Mouse (Mus musculus) left cerebral cortex, adult 2 months (tissue): ENCODE measurements around the gene Hipk2. TPM values are rescaled to one million over a fixed set of nuclear protein-coding genes. Genes with fewer than 3 reads are reported as not detected.

ENCODE experiments used
- DNase-seq, 2 experiments: peaks; one replicate each; pipeline ENCODE4 v3.0.0; 2021 to 2022; ENCODE audit warnings: low spot score in 2 of 2, mixed read lengths in 1 of 2; ENCODE audit errors: extremely low spot score in 1 of 2
- H3K27ac ChIP-seq: fragments of 200-600 bp; 2 replicates; pipeline ENCODE4 v1.8.1; 2022
- H3K4me3 ChIP-seq: fragments of 200-600 bp; 2 replicates; pipeline ENCODE4 v1.8.1; 2022
- CTCF ChIP-seq: fragments of 200-600 bp; IDR thresholded peaks from 2 replicates; pipeline ENCODE4 v1.8.1; 2022; ENCODE audit warnings: antibody characterized with exemption, mild to moderate bottlenecking, moderate library complexity
- intact Hi-C: fragments of 180-260 bp; cut with DNase I; formaldehyde crosslinking; loops from one replicate; pipeline ENCODE4 v1.15.1; 2025
- total RNA-seq, 2 experiments: library from RNA; stranded (reverse); gene quantifications; 2 replicates each; pipeline ENCODE4 v1.2.3; 2021

The Hipk2 gene
- total RNA-seq, 2 experiments from 2014 or later = 54.7 to 61.3 TPM

GRCm38 (mm10) chr6:38860301-38860700 lies 15.7 kb downstream of the Hipk2 start:
- H3K4me3 ChIP-seq = no peak overlapping the region
- DNase-seq = no peak
- no peak overlapping the region for H3K27ac ChIP-seq
- intact Hi-C loops = no loop called here
- no peak for TF ChIP-seq CTCF

- Histone ChIP-seq H3K4me3 (no peak overlapping the region), H3K27ac (no peak overlapping the region)
- TF ChIP-seq CTCF = no peak
- no peak for DNase-seq
- intact Hi-C loops = no loop called here
Measured at GRCm38 (mm10) chr6:38859819-38860218, 16.1 kb downstream of the Hipk2 start.

GRCm38 (mm10) chr6:38853561-38853992 lies 22.4 kb downstream of the Hipk2 start:
- DNase-seq = no peak
- no peak for TF ChIP-seq CTCF
- intact Hi-C loops = no loop called here
- Histone ChIP-seq H3K4me3 (no peak overlapping the region), H3K27ac (no peak overlapping the region)

GRCm38 (mm10) chr6:38851740-38852139 lies 24.2 kb downstream of the Hipk2 start:
- H3K4me3 ChIP-seq = no peak overlapping the region
- intact Hi-C loops = no loop called here

GRCm38 (mm10) chr6:38850715-38851259 lies 25.2 kb downstream of the Hipk2 start:
- DNase-seq = no peak
- intact Hi-C loops = no loop called here
- H3K4me3 ChIP-seq = no peak overlapping the region
- H3K27ac ChIP-seq = no peak overlapping the region
- no peak for TF ChIP-seq CTCF

More at GRCm38 (mm10) chr6:38851740-38852139, 24.2 kb downstream of the Hipk2 start:
- DNase-seq = no peak
- no peak for TF ChIP-seq CTCF
- no peak overlapping the region for H3K27ac ChIP-seq

GRCm38 (mm10) chr6:38847958-38848910 lies 27.7 kb downstream of the Hipk2 start:
- no peak for DNase-seq
- intact Hi-C loops = no loop called here
- Histone ChIP-seq H3K4me3 (no peak overlapping the region), H3K27ac (no peak overlapping the region; the same call in 1 of the 2 replicates)
- no peak for TF ChIP-seq CTCF

GRCm38 (mm10) chr6:38847447-38847846 lies 28.5 kb downstream of the Hipk2 start:
- Histone ChIP-seq H3K4me3 (no peak overlapping the region), H3K27ac (peak overlapping the region; percentile 61)
- TF ChIP-seq CTCF = no peak
- no peak for DNase-seq
- intact Hi-C loops = no loop called here

- intact Hi-C loops = no loop called here
- Histone ChIP-seq H3K4me3 (no peak overlapping the region), H3K27ac (peak overlapping the region; percentile 61)
- no peak for TF ChIP-seq CTCF
- no peak for DNase-seq
Measured at GRCm38 (mm10) chr6:38846330-38847195, 29.4 kb downstream of the Hipk2 start.

- TF ChIP-seq CTCF = no peak
- intact Hi-C loops = no loop called here
- no peak for DNase-seq
- Histone ChIP-seq H3K4me3 (no peak overlapping the region), H3K27ac (no peak overlapping the region)
Measured at GRCm38 (mm10) chr6:38845876-38846275, 30.1 kb downstream of the Hipk2 start.

- DNase-seq = no peak
- intact Hi-C loops = no loop called here
- no peak for TF ChIP-seq CTCF
- Histone ChIP-seq H3K27ac (no peak overlapping the region), H3K4me3 (no peak overlapping the region)
Measured at GRCm38 (mm10) chr6:38845117-38845516, 30.8 kb downstream of the Hipk2 start.

GRCm38 (mm10) chr6:38841551-38841950 lies 34.4 kb downstream of the Hipk2 start:
- no peak for DNase-seq
- Histone ChIP-seq H3K4me3 (no peak overlapping the region), H3K27ac (no peak overlapping the region)
- intact Hi-C loops = no loop called here
- TF ChIP-seq CTCF = no peak
